Mouse (Mus musculus): ENCODE measurements around the gene Med8. TPM values are rescaled to one million over a fixed set of nuclear protein-coding genes. Genes with fewer than 3 reads are reported as not detected.

Med8 gene
- polyA plus RNA-seq, 1 experiment from 2014 or later = 91.0 TPM

DNA sequence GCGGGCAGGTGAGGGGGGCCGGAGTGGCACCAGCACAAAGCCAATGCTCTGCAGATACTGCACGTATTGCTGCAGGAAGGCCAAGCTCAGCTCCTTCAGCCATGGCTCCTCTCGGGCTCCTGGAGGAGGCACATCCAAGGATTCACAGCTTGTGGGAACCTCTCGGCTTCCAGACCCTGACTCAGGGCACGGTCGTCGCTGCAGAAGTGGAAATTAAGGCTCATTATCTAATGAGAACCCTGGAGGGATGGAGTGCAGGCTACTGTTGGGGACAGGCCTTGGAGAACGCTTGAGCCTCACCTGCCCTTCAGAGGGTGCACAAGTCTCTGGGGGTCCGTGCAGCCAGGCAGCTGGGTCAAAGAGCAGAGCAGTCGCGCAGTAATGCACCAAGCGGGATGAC, 37.3 kb upstream of the Med8 start:
- WGBS = 92% methylated on average over 13 of the region's 13 CpGs
- Histone ChIP-seq H3K9me3 (replicated peaks; ENCODE audit: control insufficient read depth, low read length) (no peaks in the 10 kb centered on the region), H3K4me2 (ENCODE audit: low read depth, low read length) (no peak overlapping the region), H3K36me3 (ENCODE audit: control insufficient read depth, insufficient read depth, low read length) (peaks cover 18% of the 10 kb centered on the region), H3K9ac (ENCODE audit: low read length) (no peak overlapping the region), H3K4me3 (replicated peaks; ENCODE audit: low read length) (no peak overlapping the region), H3K27ac (ENCODE audit: low read length) (no peak overlapping the region), H3K27me3 (ENCODE audit: control insufficient read depth, insufficient read depth, low read length) (no peaks in the 10 kb centered on the region), H3K4me1 (ENCODE audit: control insufficient read depth, insufficient read depth, low read length) (no peaks in the 10 kb centered on the region)
- ATAC-seq (ENCODE audit: insufficient read depth, low FRiP score) = no peak

DNA sequence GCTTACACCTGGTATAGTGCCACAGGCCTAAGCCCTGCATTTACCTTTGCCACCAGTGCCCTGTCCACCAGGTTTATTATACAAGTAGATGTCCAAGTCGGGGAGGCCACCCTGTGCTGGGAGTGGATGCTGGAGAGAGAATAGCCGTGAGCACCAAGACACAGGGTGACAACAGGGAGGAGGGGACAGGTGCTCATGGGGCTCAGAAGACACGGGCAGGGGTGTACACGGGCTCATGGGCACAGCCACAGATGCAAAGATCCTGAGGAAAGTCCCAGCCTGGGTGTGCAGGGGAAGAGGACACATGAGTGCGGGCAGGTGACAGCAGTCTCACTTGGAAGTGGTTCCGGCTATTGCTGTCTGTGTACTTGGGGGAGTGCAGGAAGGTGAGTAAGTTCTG, 33.1 kb upstream of the Med8 start:
- ATAC-seq (ENCODE audit: insufficient read depth, low FRiP score) = no peak
- WGBS = 94% methylated on average over 6 of the region's 6 CpGs
- no peak overlapping the region for H3K27ac ChIP-seq (ENCODE audit: low read length)
- no peaks in the 10 kb centered on the region for H3K9me3 ChIP-seq (replicated peaks; ENCODE audit: control insufficient read depth, low read length)
- H3K27me3 ChIP-seq (ENCODE audit: control insufficient read depth, insufficient read depth, low read length) = no peaks in the 10 kb centered on the region
- no peak overlapping the region for H3K9ac ChIP-seq (ENCODE audit: low read length)
- H3K36me3 ChIP-seq (ENCODE audit: control insufficient read depth, insufficient read depth, low read length) = peaks cover 7% of the 10 kb centered on the region
- no peak overlapping the region for H3K4me2 ChIP-seq (ENCODE audit: low read depth, low read length)
- H3K4me3 ChIP-seq (replicated peaks; ENCODE audit: low read length) = no peak overlapping the region
- H3K4me1 ChIP-seq (ENCODE audit: control insufficient read depth, insufficient read depth, low read length) = no peaks in the 10 kb centered on the region

DNA sequence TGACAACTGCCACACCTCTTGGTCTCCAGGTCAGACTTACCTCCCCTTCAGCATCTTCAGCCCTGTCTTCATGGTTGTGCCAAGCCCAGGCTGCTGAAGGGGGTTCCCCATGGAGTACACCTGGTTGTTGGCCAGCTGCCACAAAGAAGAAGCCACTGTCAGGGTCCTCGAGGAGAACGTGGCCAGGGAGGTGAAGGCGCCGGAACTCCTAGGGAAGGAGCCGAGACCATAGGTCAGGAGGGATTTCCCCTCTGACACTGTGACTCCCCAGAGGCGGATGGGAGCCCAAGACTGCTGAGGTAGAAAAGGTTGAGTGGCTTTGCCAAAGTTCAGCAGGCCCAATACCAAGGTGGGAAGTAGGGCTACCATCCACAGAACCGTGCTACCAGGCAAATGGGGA, 25.9 kb upstream of the Med8 start:
- Histone ChIP-seq H3K9me3 (replicated peaks; ENCODE audit: control insufficient read depth, low read length) (no peaks in the 10 kb centered on the region), H3K4me3 (replicated peaks; ENCODE audit: low read length) (no peak overlapping the region), H3K27me3 (ENCODE audit: control insufficient read depth, insufficient read depth, low read length) (no peaks in the 10 kb centered on the region), H3K36me3 (ENCODE audit: control insufficient read depth, insufficient read depth, low read length) (peaks cover 15% of the 10 kb centered on the region), H3K9ac (ENCODE audit: low read length) (no peak overlapping the region), H3K4me2 (ENCODE audit: low read depth, low read length) (no peak overlapping the region), H3K4me1 (ENCODE audit: control insufficient read depth, insufficient read depth, low read length) (no peaks in the 10 kb centered on the region), H3K27ac (ENCODE audit: low read length) (no peak overlapping the region)
- 91% methylated on average over 7 of the region's 7 CpGs for WGBS
- ATAC-seq (ENCODE audit: insufficient read depth, low FRiP score) = no peak

- Histone ChIP-seq H3K27ac (ENCODE audit: low read length) (no peak overlapping the region), H3K4me3 (replicated peaks; ENCODE audit: low read length) (no peak overlapping the region), H3K27me3 (ENCODE audit: control insufficient read depth, insufficient read depth, low read length) (no peaks in the 10 kb centered on the region), H3K36me3 (ENCODE audit: control insufficient read depth, insufficient read depth, low read length) (peaks cover 38% of the 10 kb centered on the region), H3K4me2 (ENCODE audit: low read depth, low read length) (no peak overlapping the region), H3K9ac (ENCODE audit: low read length) (no peak overlapping the region), H3K4me1 (ENCODE audit: control insufficient read depth, insufficient read depth, low read length) (no peaks in the 10 kb centered on the region), H3K9me3 (replicated peaks; ENCODE audit: control insufficient read depth, low read length) (no peaks in the 10 kb centered on the region)
- ATAC-seq (ENCODE audit: insufficient read depth, low FRiP score) = no peak
- WGBS = 94% methylated on average over 8 of the region's 8 CpGs
Observed at GRCm38 (mm10) chr4:118387316-118387715, 21.8 kb upstream of the Med8 start.

DNA sequence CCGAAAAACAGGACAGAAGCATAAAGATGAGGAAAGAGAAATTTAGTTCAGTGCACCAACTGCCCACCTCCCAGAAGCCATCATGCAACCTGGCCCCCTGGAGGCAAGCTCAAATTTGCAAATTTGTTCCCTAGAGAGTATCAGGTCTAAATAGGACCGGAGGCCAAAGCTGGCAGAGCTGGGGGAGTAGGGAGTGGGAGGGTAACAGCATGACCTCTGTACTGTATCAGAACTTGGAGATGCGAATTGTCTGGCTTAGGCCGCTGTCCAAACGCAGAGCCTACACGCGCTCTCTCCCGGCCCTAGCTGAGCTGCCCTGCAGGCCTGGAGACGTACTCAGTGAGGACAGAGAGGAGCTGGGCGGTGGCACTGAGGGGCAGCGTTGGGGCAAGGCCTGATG, 19.0 kb upstream of the Med8 start:
- Histone ChIP-seq H3K4me3 (replicated peaks; ENCODE audit: low read length) (no peak overlapping the region), H3K9me3 (replicated peaks; ENCODE audit: control insufficient read depth, low read length) (no peaks in the 10 kb centered on the region), H3K27me3 (ENCODE audit: control insufficient read depth, insufficient read depth, low read length) (no peaks in the 10 kb centered on the region), H3K9ac (ENCODE audit: low read length) (no peak overlapping the region), H3K4me2 (ENCODE audit: low read depth, low read length) (no peak overlapping the region), H3K36me3 (ENCODE audit: control insufficient read depth, insufficient read depth, low read length) (peaks cover 39% of the 10 kb centered on the region), H3K27ac (ENCODE audit: low read length) (no peak overlapping the region), H3K4me1 (ENCODE audit: control insufficient read depth, insufficient read depth, low read length) (no peaks in the 10 kb centered on the region)
- 92% methylated on average over 11 of the region's 11 CpGs for WGBS
- ATAC-seq (ENCODE audit: insufficient read depth, low FRiP score) = no peak

DNA sequence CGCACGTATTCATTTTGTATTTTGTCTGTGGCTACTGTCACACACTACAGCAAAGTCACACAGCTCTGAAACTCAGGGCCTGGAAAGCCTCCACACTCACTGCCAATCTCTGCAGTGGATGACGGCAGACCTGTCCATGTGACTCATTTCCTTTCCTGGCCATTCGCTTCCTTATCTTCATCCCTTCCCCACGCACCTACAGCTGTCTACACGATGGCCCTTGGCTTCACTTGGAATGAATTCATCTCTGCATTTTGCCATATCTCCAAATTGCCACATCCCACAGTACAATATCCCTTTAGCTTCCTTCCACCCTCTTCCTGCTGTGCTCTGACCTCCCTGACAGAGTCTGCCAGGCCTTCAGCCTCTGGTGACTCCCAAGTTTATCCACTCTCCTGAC, 14.6 kb upstream of the Med8 start:
- no peak overlapping the region for H3K9ac ChIP-seq (ENCODE audit: low read length)
- WGBS = 90% methylated on average over 6 of the region's 6 CpGs
- no peaks in the 10 kb centered on the region for H3K4me1 ChIP-seq (ENCODE audit: control insufficient read depth, insufficient read depth, low read length)
- no peak overlapping the region for H3K4me2 ChIP-seq (ENCODE audit: low read depth, low read length)
- ATAC-seq (ENCODE audit: insufficient read depth, low FRiP score) = no peak
- no peak overlapping the region for H3K27ac ChIP-seq (ENCODE audit: low read length)
- no peaks in the 10 kb centered on the region for H3K27me3 ChIP-seq (ENCODE audit: control insufficient read depth, insufficient read depth, low read length)
- peaks cover 29% of the 10 kb centered on the region for H3K36me3 ChIP-seq (ENCODE audit: control insufficient read depth, insufficient read depth, low read length)
- no peaks in the 10 kb centered on the region for H3K9me3 ChIP-seq (replicated peaks; ENCODE audit: control insufficient read depth, low read length)
- H3K4me3 ChIP-seq (replicated peaks; ENCODE audit: low read length) = no peak overlapping the region

- Histone ChIP-seq H3K9me3 (replicated peaks; ENCODE audit: control insufficient read depth, low read length) (no peaks in the 10 kb centered on the region), H3K4me1 (ENCODE audit: control insufficient read depth, insufficient read depth, low read length) (no peaks in the 10 kb centered on the region), H3K27me3 (ENCODE audit: control insufficient read depth, insufficient read depth, low read length) (no peaks in the 10 kb centered on the region), H3K9ac (ENCODE audit: low read length) (no peak overlapping the region), H3K4me2 (ENCODE audit: low read depth, low read length) (no peak overlapping the region), H3K27ac (ENCODE audit: low read length) (no peak overlapping the region), H3K36me3 (ENCODE audit: control insufficient read depth, insufficient read depth, low read length) (peaks cover 24% of the 10 kb centered on the region), H3K4me3 (replicated peaks; ENCODE audit: low read length) (no peak overlapping the region)
- ATAC-seq (ENCODE audit: insufficient read depth, low FRiP score) = no peak
- WGBS = 84% methylated on average over 4 of the region's 4 CpGs
Observed at GRCm38 (mm10) chr4:118395289-118395688, 13.8 kb upstream of the Med8 start.

GRCm38 (mm10) chr4:118396433-118396832, 12.7 kb upstream of the Med8 start:
- no peak overlapping the region for H3K27ac ChIP-seq (ENCODE audit: low read length)
- WGBS = 67% methylated on average over 3 of the region's 3 CpGs
- no peak overlapping the region for H3K4me3 ChIP-seq (replicated peaks; ENCODE audit: low read length)
- peaks cover 14% of the 10 kb centered on the region for H3K36me3 ChIP-seq (ENCODE audit: control insufficient read depth, insufficient read depth, low read length)
- H3K4me2 ChIP-seq (ENCODE audit: low read depth, low read length) = no peak overlapping the region
- ATAC-seq (ENCODE audit: insufficient read depth, low FRiP score) = no peak
- no peaks in the 10 kb centered on the region for H3K9me3 ChIP-seq (replicated peaks; ENCODE audit: control insufficient read depth, low read length)
- H3K4me1 ChIP-seq (ENCODE audit: control insufficient read depth, insufficient read depth, low read length) = no peaks in the 10 kb centered on the region
- H3K9ac ChIP-seq (ENCODE audit: low read length) = no peak overlapping the region
- H3K27me3 ChIP-seq (ENCODE audit: control insufficient read depth, insufficient read depth, low read length) = no peaks in the 10 kb centered on the region

GRCm38 (mm10) chr4:118398400-118398799, 10.7 kb upstream of the Med8 start:
- ATAC-seq (ENCODE audit: insufficient read depth, low FRiP score) = no peak
- Histone ChIP-seq H3K4me1 (ENCODE audit: control insufficient read depth, insufficient read depth, low read length) (no peaks in the 10 kb centered on the region), H3K36me3 (ENCODE audit: control insufficient read depth, insufficient read depth, low read length) (peaks cover 15% of the 10 kb centered on the region; the same call in 1 of the 2 replicates), H3K27me3 (ENCODE audit: control insufficient read depth, insufficient read depth, low read length) (no peaks in the 10 kb centered on the region), H3K9ac (ENCODE audit: low read length) (no peak overlapping the region), H3K4me3 (replicated peaks; ENCODE audit: low read length) (no peak overlapping the region), H3K4me2 (ENCODE audit: low read depth, low read length) (no peak overlapping the region), H3K27ac (ENCODE audit: low read length) (no peak overlapping the region), H3K9me3 (replicated peaks; ENCODE audit: control insufficient read depth, low read length) (no peaks in the 10 kb centered on the region)
- 89% methylated on average over 6 of the region's 6 CpGs for WGBS

DNA sequence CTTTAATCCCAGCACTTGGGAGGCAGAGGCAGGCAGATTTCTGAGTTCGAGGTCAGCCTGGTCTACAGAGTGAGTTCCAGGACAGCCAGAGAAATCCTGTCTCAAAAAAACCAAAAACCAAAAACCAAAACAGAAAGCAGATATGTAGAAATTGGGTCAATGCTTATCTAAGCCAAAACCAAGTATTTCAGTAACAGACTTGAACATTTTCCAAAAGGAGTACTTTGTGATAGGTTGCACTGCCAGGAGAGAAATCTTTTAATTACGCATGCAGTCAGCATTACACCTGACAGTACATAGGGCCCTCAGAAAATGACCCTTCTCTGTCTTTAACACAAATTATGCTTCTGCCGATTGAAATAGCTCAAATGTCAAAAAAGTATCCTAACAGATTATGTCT, 7.7 kb upstream of the Med8 start:
- no peaks in the 10 kb centered on the region for H3K9me3 ChIP-seq (replicated peaks; ENCODE audit: control insufficient read depth, low read length)
- H3K27me3 ChIP-seq (ENCODE audit: control insufficient read depth, insufficient read depth, low read length) = no peaks in the 10 kb centered on the region
- H3K36me3 ChIP-seq (ENCODE audit: control insufficient read depth, insufficient read depth, low read length) = 0 out of 2 replicates have a peak, but pooled peaks cover 13% of the 10 kb centered on the region
- 83% methylated on average over 3 of the region's 3 CpGs for WGBS
- no peak overlapping the region for H3K4me2 ChIP-seq (ENCODE audit: low read depth, low read length)
- no peaks in the 10 kb centered on the region for H3K4me1 ChIP-seq (ENCODE audit: control insufficient read depth, insufficient read depth, low read length)
- no peak overlapping the region for H3K4me3 ChIP-seq (replicated peaks; ENCODE audit: low read length)
- no peak for ATAC-seq (ENCODE audit: insufficient read depth, low FRiP score)
- no peak overlapping the region for H3K27ac ChIP-seq (ENCODE audit: low read length)
- H3K9ac ChIP-seq (ENCODE audit: low read length) = no peak overlapping the region
